Mouse (Mus musculus) testis, adult 2 months (tissue): ENCODE results near the gene 3110082I17Rik.

Experiments
- CTCF ChIP-seq: fragments of 200-500 bp; IDR thresholded peaks from 2 replicates; pipeline ENCODE4 v1.5.1; 2012; ENCODE audit warnings: low read depth, mild to moderate bottlenecking, inconsistent platforms, low read length, moderate library complexity; ENCODE audit not compliant: control insufficient read depth, insufficient read depth, insufficient replicate concordance
- POLR2A ChIP-seq: fragments of 200-500 bp; IDR thresholded peaks from 2 replicates; pipeline ENCODE4 v1.6.1; 2012; ENCODE audit warnings: low read depth, mild to moderate bottlenecking, inconsistent platforms, low read length, moderate library complexity; ENCODE audit not compliant: control insufficient read depth

- TF ChIP-seq CTCF (no peak), POLR2A (no peak)
Measured at GRCm38 (mm10) chr5:139326111-139326696, 134.1 kb downstream of the 3110082I17Rik start.
